Mouse (Mus musculus) embryonic fibroblast, embryonic 13.5 days (primary cell): Measurements from ENCODE around the gene Lmx1b. TPM values are rescaled to one million over a fixed set of nuclear protein-coding genes. Genes with fewer than 3 reads are reported as not detected.

ENCODE experiments used
- H3K27ac ChIP-seq: 2 replicates; pipeline ENCODE4 v1.5.1; 2012; ENCODE audit warnings: low read length, control low read depth, inconsistent platforms; ENCODE audit not compliant: insufficient read depth
- H3K4me1 ChIP-seq: 2 replicates; pipeline ENCODE4 v1.6.1; 2011; ENCODE audit warnings: low read length; ENCODE audit not compliant: control insufficient read depth, insufficient read depth
- H3K4me3 ChIP-seq: 2 replicates; pipeline ENCODE4 v1.5.1; 2011; ENCODE audit warnings: mild to moderate bottlenecking, control low read depth, low read length; ENCODE audit not compliant: insufficient read depth
- CTCF ChIP-seq: IDR thresholded peaks from 2 replicates; pipeline ENCODE4 v1.5.1; 2011; ENCODE audit warnings: mild to moderate bottlenecking, control low read depth, low read length, moderate library complexity, borderline replicate concordance; ENCODE audit not compliant: insufficient read depth
- POLR2A ChIP-seq: IDR thresholded peaks from 2 replicates; pipeline ENCODE4 v1.6.1; 2011; ENCODE audit warnings: low read depth, mild to moderate bottlenecking, control low read depth, low read length, moderate library complexity
- polyA plus RNA-seq: library from polyadenylated mRNA; stranded (reverse); fragments of >200 nt; gene quantifications from 2 replicates; pipeline ENCODE4 v1.2.4, GENCODE M21; 2011; ENCODE audit warnings: low read depth; ENCODE audit not compliant: missing spikeins, insufficient read length

Lmx1b gene
- polyA plus RNA-seq, 1 experiment: 2.8 TPM

GRCm38 (mm10) chr2:33565886-33566285 lies 74.4 kb downstream of the Lmx1b start:
- no peak overlapping the region for H3K27ac ChIP-seq
- no peak for TF ChIP-seq POLR2A
- no peak for TF ChIP-seq CTCF
- H3K4me3 ChIP-seq: no peak overlapping the region
- H3K4me1 ChIP-seq: no peaks in the 10 kb centered on the region

DNA sequence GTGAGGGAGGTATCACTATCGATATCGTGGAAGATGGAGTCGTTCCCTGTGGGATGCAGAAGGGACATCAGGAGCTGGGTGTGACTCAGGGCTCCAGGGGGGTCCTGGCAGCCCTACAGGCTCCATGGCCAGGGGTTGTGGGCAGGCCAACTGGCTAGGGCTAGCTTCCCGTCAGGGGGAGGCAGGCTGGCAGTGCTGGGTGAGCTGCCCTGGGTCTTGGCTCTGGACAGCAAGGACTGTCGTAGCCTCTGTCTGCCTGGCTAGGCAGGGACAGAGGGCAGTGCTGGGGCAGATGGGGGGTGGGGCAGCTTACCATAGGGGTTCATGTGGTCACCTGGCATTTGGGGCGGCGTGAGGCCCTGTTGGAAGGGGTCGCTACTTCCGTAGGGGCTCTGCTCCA lies 75.6 kb downstream of the Lmx1b start:
- Histone ChIP-seq H3K4me3 (no peak overlapping the region), H3K27ac (no peak overlapping the region), H3K4me1 (no peaks in the 10 kb centered on the region)
- TF ChIP-seq CTCF (no peak), POLR2A (no peak)

- Histone ChIP-seq H3K27ac (no peak overlapping the region), H3K4me1 (no peaks in the 10 kb centered on the region), H3K4me3 (no peak overlapping the region)
- TF ChIP-seq POLR2A (no peak), CTCF (peak; percentile 44; the same call in 1 of the 2 replicates)
Measured at GRCm38 (mm10) chr2:33559752-33560151, 80.6 kb downstream of the Lmx1b start.

GRCm38 (mm10) chr2:33559334-33559733 lies 81.0 kb downstream of the Lmx1b start:
- no peaks in the 10 kb centered on the region for H3K4me1 ChIP-seq
- no peak overlapping the region for H3K4me3 ChIP-seq
- no peak overlapping the region for H3K27ac ChIP-seq
- TF ChIP-seq CTCF (no peak), POLR2A (no peak)

DNA sequence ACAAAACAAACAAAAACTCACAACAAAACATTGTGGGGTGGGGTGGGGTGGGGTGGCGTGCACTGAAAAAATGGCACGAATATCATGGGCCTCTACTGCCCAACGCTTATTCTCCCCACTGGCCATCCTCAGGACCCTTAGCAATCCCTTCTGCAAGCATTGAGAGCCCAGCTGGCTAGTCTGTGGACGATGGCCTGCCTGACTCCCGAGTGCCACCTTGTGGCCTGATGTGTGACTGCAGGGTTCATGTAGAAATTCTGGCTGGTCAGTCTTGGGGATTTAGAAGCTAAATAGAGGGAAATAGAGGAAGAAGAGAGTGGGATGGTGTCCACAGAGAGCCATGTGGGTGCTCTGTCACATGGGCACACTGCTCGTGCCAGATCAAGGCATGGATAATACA lies 82.1 kb downstream of the Lmx1b start:
- no peak overlapping the region for H3K27ac ChIP-seq
- TF ChIP-seq CTCF (peak; percentile 99), POLR2A (no peak)
- H3K4me1 ChIP-seq: no peaks in the 10 kb centered on the region
- H3K4me3 ChIP-seq: no peak overlapping the region

DNA sequence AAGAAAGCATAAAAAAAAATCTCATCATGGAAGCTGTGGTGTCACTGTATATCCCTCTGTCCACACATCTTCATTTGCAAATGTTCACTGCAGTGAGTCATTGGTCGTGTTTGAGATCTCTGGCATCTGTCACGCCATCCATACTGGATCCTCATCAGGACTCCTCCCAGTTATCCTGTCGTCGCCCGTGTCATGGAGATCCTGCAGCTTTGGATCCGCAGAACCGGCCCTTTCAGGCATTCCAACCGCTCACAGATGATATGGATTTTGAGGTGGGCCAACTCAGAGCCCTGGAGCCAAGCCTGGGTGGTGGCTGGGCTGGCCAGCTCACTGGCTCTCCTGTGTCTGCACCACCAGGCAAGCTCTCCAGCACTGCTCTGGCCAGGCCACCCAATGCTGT lies 84.7 kb downstream of the Lmx1b start:
- Histone ChIP-seq H3K4me1 (no peaks in the 10 kb centered on the region), H3K4me3 (no peak overlapping the region), H3K27ac (no peak overlapping the region)
- TF ChIP-seq POLR2A (no peak), CTCF (no peak)

DNA sequence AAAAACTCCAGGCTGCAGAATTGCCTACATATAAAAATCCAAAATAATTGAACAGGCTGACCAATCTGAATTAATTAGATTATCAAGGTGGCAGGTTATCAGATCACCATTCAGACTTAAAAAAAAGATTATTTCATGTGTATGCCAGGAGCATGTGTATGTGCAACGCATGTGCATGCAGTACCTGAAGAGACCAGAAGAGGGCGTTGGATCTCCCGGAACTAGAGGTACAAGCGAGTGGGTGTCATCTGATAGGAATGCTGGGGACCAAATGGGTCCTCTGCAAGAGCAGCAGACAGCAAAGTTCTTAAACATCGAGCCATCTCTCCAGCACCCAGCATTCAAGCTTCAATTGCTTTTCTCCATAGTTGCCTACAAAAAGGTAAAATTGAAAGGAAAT lies 87.6 kb downstream of the Lmx1b start:
- Histone ChIP-seq H3K4me1 (no peaks in the 10 kb centered on the region), H3K4me3 (no peak overlapping the region), H3K27ac (no peak overlapping the region)
- TF ChIP-seq POLR2A (no peak), CTCF (no peak)

DNA sequence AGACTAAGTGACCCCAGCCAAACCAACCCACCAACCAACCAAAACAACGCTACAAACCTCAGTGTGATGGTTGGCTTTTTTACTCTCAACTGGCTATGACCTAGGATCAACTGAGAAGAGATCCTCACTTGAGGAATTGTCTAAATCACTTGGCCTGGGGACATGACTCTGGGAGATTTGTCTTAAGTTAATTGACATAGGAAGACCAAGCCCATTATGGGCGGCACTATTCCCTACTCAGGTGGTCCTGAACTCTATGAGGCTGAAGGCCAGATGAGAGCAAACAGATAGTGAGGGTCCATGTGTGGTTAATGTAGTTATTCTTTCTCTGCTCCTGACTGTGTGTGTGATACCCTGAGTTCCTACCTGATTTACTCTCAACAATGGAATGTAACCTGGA lies 92.7 kb downstream of the Lmx1b start:
- Histone ChIP-seq H3K27ac (no peak overlapping the region), H3K4me3 (no peak overlapping the region), H3K4me1 (peaks cover 3% of the 10 kb centered on the region)
- TF ChIP-seq CTCF (no peak), POLR2A (no peak)

GRCm38 (mm10) chr2:33546879-33547278 lies 93.4 kb downstream of the Lmx1b start:
- Histone ChIP-seq H3K4me3 (no peak overlapping the region), H3K27ac (peak overlapping the region; percentile 1; the same call in 1 of the 2 replicates), H3K4me1 (peaks cover 3% of the 10 kb centered on the region)
- no peak for TF ChIP-seq POLR2A
- TF ChIP-seq CTCF: no peak

GRCm38 (mm10) chr2:33546051-33546450 lies 94.3 kb downstream of the Lmx1b start:
- TF ChIP-seq CTCF (no peak), POLR2A (no peak)
- H3K27ac ChIP-seq: no peak overlapping the region
- no peak overlapping the region for H3K4me3 ChIP-seq
- peaks cover 3% of the 10 kb centered on the region for H3K4me1 ChIP-seq
